Mouse (Mus musculus): ENCODE measurements at regions not wholly inside any gene's neighbourhood (a gene's known extent, or its start where the extent isn't known, plus 50 kb on each side); places are given as distances from the start of the nearest gene placed in this dataset.

- TF ChIP-seq POLR2A (IDR thresholded peaks at IDR 0.05; ENCODE audit: borderline replicate concordance, insufficient read depth, low read length): no peak
- TF ChIP-seq CTCF (IDR thresholded peaks at IDR 0.05; ENCODE audit: borderline replicate concordance, insufficient read depth, low read depth, low read length): no peak
Measured at GRCm38 (mm10) chr13:71669956-71670739, 293.4 kb downstream of the Irx1 start.
